Mouse (Mus musculus) lung, embryonic 14.5 days (tissue): Measurements from ENCODE around the gene Tmc6. TPM values are rescaled to one million over a fixed set of nuclear protein-coding genes. Genes with fewer than 3 reads are reported as not detected.
A peak's percentile ranks its signal among the peaks of the same experiment; 100 is the strongest.
"Not testable (repeated sequence)": the region's sequence is repeated elsewhere in the genome, so short reads cannot be mapped to it uniquely, and the experiment has no call there.

Source experiments
- ATAC-seq: fragments of 200-750 bp; cut with Nextera tagmentation; 2 replicates; pipeline ENCODE4 v1.8.0; 2017; ENCODE audit warnings: mild to moderate bottlenecking, moderate TSS enrichment, moderate library complexity; ENCODE audit not compliant: insufficient read depth
- DNase-seq: peaks from one replicate; pipeline ENCODE4 v3.0.0-alpha.2; 2015
- H3K27ac ChIP-seq: fragments of 300-500 bp; sonication (generic); 2 replicates; pipeline ENCODE4 v1.5.1; 2014; ENCODE audit warnings: low read depth, mild to moderate bottlenecking, moderate library complexity
- H3K27me3 ChIP-seq: fragments of 300-500 bp; sonication (generic); 2 replicates; pipeline ENCODE4 v1.6.1; 2014; ENCODE audit warnings: low read length, control low read depth; ENCODE audit not compliant: insufficient read depth
- H3K36me3 ChIP-seq: fragments of 300-500 bp; sonication (generic); 2 replicates; pipeline ENCODE4 v1.6.1; 2014; ENCODE audit warnings: control low read depth; ENCODE audit not compliant: insufficient read depth
- H3K4me1 ChIP-seq: fragments of 300-500 bp; sonication (generic); 2 replicates; pipeline ENCODE4 v1.6.1; 2014; ENCODE audit warnings: antibody characterized with exemption, control low read depth; ENCODE audit not compliant: insufficient read depth
- H3K4me2 ChIP-seq: fragments of 300-500 bp; sonication (generic); 2 replicates; pipeline ENCODE4 v1.6.1; 2014; ENCODE audit warnings: mild to moderate bottlenecking
- H3K4me3 ChIP-seq: fragments of 300-500 bp; sonication (generic); 2 replicates; pipeline ENCODE4 v1.5.1; 2014; ENCODE audit warnings: low read depth, low read length
- H3K9ac ChIP-seq: fragments of 300-500 bp; sonication (generic); 2 replicates; pipeline ENCODE4 v1.6.1; 2014
- H3K9me3 ChIP-seq: fragments of 300-500 bp; sonication (generic); 2 replicates; pipeline ENCODE4 v1.6.1; 2016; ENCODE audit warnings: low read depth, low read length, control low read depth
- CTCF ChIP-seq: IDR thresholded peaks from 2 replicates; pipeline ENCODE4 v1.5.1; 2016; ENCODE audit warnings: antibody characterized with exemption, low read depth
- WGBS: fragments of 180-500 bp; shearing (Covaris S2); extraction: QIAGEN DNeasy Blood & Tissue Kit; methylation state at CpG from one replicate; pipeline ENCODE4 v1.1.7; 2014; 5-methylcytosine and 5-hydroxymethylcytosine counted together
- polyA plus RNA-seq: library from polyadenylated mRNA; unstranded; fragments of >200 nt; fragmentation: Nextera tagmentation; extraction: Ambion mirVana; gene quantifications from 2 replicates; pipeline ENCODE4 v1.2.1, GENCODE M21; 2014

The Tmc6 gene
- polyA plus RNA-seq, 1 experiment from 2014 or later, result 18.6 TPM

DNA sequence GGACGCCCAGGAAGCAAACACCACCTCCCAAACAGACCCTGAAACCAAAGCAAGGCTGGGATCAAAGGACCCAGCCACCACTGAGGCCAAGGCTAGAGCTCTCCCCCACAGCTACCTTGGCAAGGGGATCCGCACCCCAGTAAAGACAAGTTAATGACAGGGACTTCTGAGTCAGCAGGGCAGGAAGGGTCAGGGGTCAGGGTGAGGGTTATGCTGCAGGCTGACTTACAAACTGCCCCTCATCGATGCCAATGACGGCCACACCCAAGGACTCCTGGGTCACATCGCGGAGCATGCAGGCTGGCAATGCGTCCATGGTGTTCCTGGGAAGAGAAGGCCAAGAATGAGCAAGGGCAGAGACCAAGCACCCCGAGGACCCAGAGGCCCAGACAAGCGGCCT is 39.9 kb upstream of the Tmc6 start:
- Histone ChIP-seq H3K36me3 (peaks cover 67% of the 10 kb centered on the region), H3K4me1 (peaks cover 8% of the 10 kb centered on the region; the same call in 1 of the 2 replicates), H3K9ac (no peak overlapping the region), H3K27me3 (no peaks in the 10 kb centered on the region), H3K4me3 (no peak overlapping the region), H3K9me3 (no peaks in the 10 kb centered on the region), H3K27ac (no peak overlapping the region), H3K4me2 (no peak overlapping the region)
- ATAC-seq (no peak), DNase-seq (no peak)
- 87% methylated on average over 9 of the region's 9 CpGs for WGBS
- no peak for TF ChIP-seq CTCF

DNA sequence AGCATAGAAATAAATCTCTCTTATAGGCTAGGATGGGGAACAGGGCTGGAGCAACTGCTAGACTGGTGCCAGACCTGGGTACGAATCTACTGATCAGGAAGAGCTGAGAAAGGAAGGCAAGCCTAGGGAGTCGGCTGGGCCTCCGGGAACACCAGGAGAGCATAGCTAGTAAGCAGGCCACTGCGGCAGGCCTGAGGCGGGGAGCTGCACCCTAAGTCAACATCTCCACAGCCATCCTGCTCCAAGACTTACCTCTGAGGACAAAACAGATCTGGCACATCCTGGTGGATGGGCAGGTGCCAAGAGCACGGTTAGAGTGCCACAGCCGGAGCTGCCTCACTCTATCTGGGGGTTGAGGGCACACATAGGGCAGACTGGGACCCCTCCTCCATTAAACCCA is 38.2 kb upstream of the Tmc6 start:
- 88% methylated on average over 7 of the region's 7 CpGs for WGBS
- no peaks in the 10 kb centered on the region for H3K27me3 ChIP-seq
- H3K9ac ChIP-seq, result no peak overlapping the region
- no peak for ATAC-seq
- no peak overlapping the region for H3K4me3 ChIP-seq
- no peak for TF ChIP-seq CTCF
- no peak overlapping the region for H3K4me2 ChIP-seq
- H3K9me3 ChIP-seq, result no peaks in the 10 kb centered on the region
- H3K27ac ChIP-seq, result no peak overlapping the region
- no peak for DNase-seq
- peaks cover 5% of the 10 kb centered on the region; the same call in 1 of the 2 replicates for H3K4me1 ChIP-seq
- peaks cover 82% of the 10 kb centered on the region for H3K36me3 ChIP-seq

DNA sequence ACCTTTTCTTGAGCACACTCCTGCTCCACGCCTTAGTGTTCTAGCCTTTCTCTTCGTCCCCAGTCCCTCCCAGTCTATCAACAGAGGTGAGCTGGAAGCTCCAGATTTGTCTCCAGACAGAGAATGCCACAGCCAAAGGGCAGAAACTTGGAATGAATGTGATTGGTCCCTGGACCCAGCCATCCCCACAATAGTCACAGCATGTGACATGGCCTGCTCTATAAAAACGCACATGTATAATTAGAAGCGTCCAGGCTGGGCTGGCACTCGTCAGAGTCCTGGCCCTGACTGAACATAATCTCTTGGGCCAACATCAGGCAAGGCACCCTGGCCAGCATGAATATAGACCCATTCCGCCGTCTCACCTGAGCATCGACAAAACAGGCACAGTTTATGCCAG is 37.1 kb upstream of the Tmc6 start:
- H3K36me3 ChIP-seq, result peaks cover 93% of the 10 kb centered on the region
- ATAC-seq (no peak), DNase-seq (no peak)
- TF ChIP-seq CTCF, result no peak
- H3K4me2 ChIP-seq, result no peak overlapping the region
- no peaks in the 10 kb centered on the region for H3K27me3 ChIP-seq
- no peak overlapping the region; the same call in 1 of the 2 replicates for H3K27ac ChIP-seq
- H3K9me3 ChIP-seq, result no peaks in the 10 kb centered on the region
- H3K9ac ChIP-seq, result no peak overlapping the region
- WGBS, result 84% methylated on average over 8 of the region's 8 CpGs
- H3K4me3 ChIP-seq, result no peak overlapping the region
- H3K4me1 ChIP-seq, result peaks cover 2% of the 10 kb centered on the region; the same call in 1 of the 2 replicates

DNA sequence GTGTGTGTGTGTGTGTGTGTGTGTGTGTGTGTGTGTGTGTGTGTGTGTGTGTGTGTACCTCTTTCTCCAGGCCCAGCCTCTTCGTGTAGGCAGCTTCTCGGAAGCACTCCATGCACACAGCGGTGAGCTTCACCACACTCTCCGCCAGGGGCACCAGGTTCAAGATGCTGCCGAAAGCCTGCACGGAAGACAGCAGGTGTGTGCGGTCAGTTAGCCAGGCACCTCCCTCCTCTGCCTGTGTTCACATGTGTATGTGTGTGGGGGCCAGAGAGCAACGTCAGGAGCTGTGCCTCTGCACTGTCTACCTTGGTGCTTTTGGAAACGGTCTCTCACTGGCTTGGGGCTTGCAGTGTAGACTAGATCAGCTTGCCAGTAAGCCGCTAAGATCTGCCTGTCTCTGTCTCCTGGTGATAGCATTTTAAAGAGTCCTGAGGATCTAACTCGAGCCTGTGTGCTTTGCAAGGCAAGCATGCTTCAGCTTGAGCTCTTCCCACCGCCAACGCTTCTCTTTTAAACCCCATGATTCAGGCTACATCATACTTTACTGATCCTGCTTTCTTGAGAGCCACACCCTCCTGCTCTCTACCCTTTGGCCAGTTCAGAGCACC is 34.5 kb upstream of the Tmc6 start:
- H3K36me3 ChIP-seq, result peaks cover 95% of the 10 kb centered on the region
- H3K4me2 ChIP-seq, result no peak overlapping the region
- ATAC-seq (0 out of 2 replicates have a peak, but pooled peaks have one; percentile 6), DNase-seq (no peak)
- no peak for TF ChIP-seq CTCF
- H3K4me3 ChIP-seq, result no peak overlapping the region
- no peaks in the 10 kb centered on the region for H3K9me3 ChIP-seq
- WGBS, result 83% methylated on average over 13 of the region's 13 CpGs
- no peak overlapping the region for H3K27ac ChIP-seq
- H3K9ac ChIP-seq, result no peak overlapping the region
- H3K27me3 ChIP-seq, result no peaks in the 10 kb centered on the region
- no peaks in the 10 kb centered on the region for H3K4me1 ChIP-seq

DNA sequence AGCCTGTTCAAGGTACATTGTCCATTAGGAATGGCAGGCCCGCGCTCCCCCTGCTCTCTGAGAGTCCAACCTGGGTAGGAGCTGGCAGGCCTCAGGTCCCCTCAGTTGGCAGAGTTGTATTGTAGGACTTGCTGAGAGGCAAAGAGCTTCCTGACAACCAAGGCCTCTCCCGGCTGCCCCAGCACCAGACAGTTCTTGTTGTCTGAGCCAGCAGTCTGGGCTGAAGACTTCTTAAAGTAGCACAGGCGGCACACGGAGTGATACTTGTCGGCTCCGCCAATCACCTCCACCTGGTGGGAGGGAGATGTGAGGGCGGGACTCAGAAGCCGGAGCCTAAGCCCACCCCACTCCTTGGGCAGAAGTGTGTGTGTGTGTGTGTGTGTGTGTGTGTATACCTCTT is 33.9 kb upstream of the Tmc6 start:
- not testable (repeated sequence) for H3K9me3 ChIP-seq, ATAC-seq, H3K4me1 ChIP-seq, H3K4me2 ChIP-seq, H3K27me3 ChIP-seq, H3K27ac ChIP-seq, H3K9ac ChIP-seq, DNase-seq, H3K4me3 ChIP-seq
- WGBS, result 53% methylated on average over 9 of the region's 9 CpGs
- H3K36me3 ChIP-seq, result peaks cover 88% of the 10 kb centered on the region

DNA sequence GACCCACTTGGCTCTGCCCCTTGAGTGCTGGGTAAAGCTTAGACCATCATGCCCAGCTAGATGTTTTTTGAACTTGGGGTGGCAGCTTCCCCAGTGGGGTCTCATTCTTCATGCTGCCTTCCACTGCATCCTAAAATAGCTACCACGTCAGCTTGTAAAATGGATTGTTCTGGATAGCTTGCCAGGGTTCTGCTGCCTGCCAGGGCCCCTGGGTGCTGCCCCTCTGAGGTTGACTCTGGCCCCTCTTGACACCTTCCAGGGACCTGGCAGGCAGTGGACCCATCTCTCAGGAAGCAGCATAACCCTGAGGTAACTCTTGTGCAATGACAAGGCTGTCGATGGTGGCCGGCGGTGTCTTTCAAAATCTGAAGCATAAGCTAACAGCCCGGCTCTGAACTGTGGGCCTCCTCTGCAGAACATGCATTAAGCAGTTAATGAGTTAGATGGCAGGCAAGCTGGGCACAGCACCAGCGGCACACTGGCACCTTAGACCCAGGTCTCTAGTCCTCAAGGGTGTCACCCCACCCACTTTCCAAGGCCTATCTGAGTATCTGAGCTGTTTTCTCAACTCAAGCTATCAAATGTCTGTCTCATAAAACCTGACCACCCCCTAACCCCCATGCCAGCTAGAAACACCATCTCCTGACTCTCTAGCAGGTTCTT is 32.8 kb upstream of the Tmc6 start:
- DNase-seq, result no peak
- Histone ChIP-seq H3K27ac (no peak overlapping the region), H3K4me3 (no peak overlapping the region), H3K27me3 (no peaks in the 10 kb centered on the region), H3K9ac (no peak overlapping the region), H3K4me1 (peaks cover 5% of the 10 kb centered on the region; the same call in 1 of the 2 replicates), H3K9me3 (no peaks in the 10 kb centered on the region), H3K36me3 (peaks cover 78% of the 10 kb centered on the region), H3K4me2 (no peak overlapping the region)
- TF ChIP-seq CTCF, result no peak
- no peak for ATAC-seq
- 88% methylated on average over 6 of the region's 6 CpGs for WGBS

DNA sequence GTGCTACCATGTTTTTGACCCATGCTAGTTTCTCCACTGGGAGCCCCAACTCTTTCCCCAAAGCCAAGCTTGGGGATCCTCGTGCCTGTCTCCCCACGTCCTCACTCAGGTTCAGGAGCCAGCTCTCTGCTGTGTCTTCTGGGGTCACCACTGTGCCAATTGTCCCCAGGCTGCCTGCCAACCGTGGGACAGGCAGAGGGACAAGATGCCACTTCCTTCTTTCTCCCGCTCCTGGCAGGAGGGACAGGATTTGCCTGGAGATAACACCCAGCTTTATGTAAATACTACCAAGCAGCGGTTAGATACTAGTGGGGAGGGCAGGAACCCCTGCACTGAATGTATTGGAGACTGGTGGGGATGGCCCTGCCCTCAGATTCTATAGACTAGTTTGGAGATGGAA is 31.9 kb upstream of the Tmc6 start:
- 53% methylated on average over 5 of the region's 5 CpGs for WGBS
- Histone ChIP-seq H3K36me3 (peaks cover 69% of the 10 kb centered on the region), H3K27me3 (no peaks in the 10 kb centered on the region), H3K4me2 (no peak overlapping the region), H3K4me3 (no peak overlapping the region), H3K27ac (no peak overlapping the region), H3K4me1 (peaks cover 9% of the 10 kb centered on the region; the same call in 1 of the 2 replicates), H3K9ac (no peak overlapping the region), H3K9me3 (no peaks in the 10 kb centered on the region)
- TF ChIP-seq CTCF, result no peak
- ATAC-seq (no peak), DNase-seq (no peak)
